ENCODE assay signal across 28 mouse cellular contexts in the genomic region with DNA sequence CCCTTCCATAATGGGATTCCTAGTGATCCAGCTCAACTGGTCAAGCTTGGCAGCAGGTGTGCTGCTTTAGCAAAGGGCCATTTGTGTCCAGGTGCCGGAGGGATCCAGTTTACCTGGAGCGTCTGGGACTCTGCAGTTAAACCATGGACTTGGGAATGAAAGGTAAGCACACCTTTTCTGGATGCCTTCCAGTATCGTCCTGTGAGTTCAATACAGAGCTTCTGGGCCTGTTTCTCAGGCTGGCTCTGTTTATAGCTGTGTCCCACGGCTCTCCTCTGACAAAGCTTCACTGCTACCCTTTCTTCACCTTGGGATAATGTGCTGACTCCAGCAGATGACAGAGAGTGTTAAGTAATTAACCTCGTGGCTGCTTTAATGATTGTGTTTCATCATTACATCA. TPM values are rescaled to one million over a fixed set of nuclear protein-coding genes. Genes with fewer than 3 reads are reported as not detected.
DNase-seq lines count a peak whose midpoint lies in the region; ATAC-seq lines count a peak whose summit lies in the region.
"Had no signal": no experiment of that assay in that cellular context is flagged by ENCODE, and none has a peak within 500 bp of the region (broad histone marks: within the 10 kb centered on the region; RNA-seq: fewer than 3 reads in every experiment).

No protein-coding gene starts in this region.

- H3K4me1 ChIP-seq in kidney, embryonic 16.5 days (ENCODE audit: insufficient read depth, low read length) = no peaks in the 10 kb centered on the region
- no peaks in the 10 kb centered on the region for H3K4me1 ChIP-seq in embryonic facial prominence, embryonic 14.5 days (ENCODE audit: control insufficient read depth, insufficient read depth, low read length)
- H3K4me1 ChIP-seq: heart, embryonic 15.5 days; limb, embryonic 13.5 days; megakaryocyte, embryonic 14.5 days had no signal

- H3K27ac ChIP-seq in kidney, embryonic 16.5 days (ENCODE audit: low read length) = no peak overlapping the region
- H3K27ac ChIP-seq in embryonic facial prominence, embryonic 14.5 days (replicated peaks; ENCODE audit: low read depth, low read length) = no peak overlapping the region
- H3K27ac ChIP-seq: heart, embryonic 15.5 days; limb, embryonic 13.5 days had no signal

- no peaks in the 10 kb centered on the region for H3K9me3 ChIP-seq in kidney, embryonic 16.5 days (ENCODE audit: low read length)
- no peaks in the 10 kb centered on the region for H3K9me3 ChIP-seq in embryonic facial prominence, embryonic 14.5 days (ENCODE audit: control insufficient read depth, low read length)
- H3K9me3 ChIP-seq: heart, embryonic 15.5 days; limb, embryonic 13.5 days had no signal

- H3K4me2 ChIP-seq in kidney, embryonic 16.5 days (replicated peaks; ENCODE audit: low read depth, low read length) = no peak overlapping the region
- no peak overlapping the region for H3K4me2 ChIP-seq in embryonic facial prominence, embryonic 14.5 days (ENCODE audit: low read depth, low read length)
- H3K4me2 ChIP-seq: heart, embryonic 15.5 days; limb, embryonic 13.5 days had no signal

- H3K9ac ChIP-seq in kidney, embryonic 16.5 days (replicated peaks; ENCODE audit: low read length) = no peak overlapping the region
- H3K9ac ChIP-seq in embryonic facial prominence, embryonic 14.5 days (ENCODE audit: low read depth, low read length) = no peak overlapping the region
- H3K9ac ChIP-seq: heart, embryonic 15.5 days; limb, embryonic 13.5 days had no signal

- DNase-seq in kidney, adult 18-20 months = peak; percentile 9
- DNase-seq in embryonic facial prominence, embryonic 14.5 days (ENCODE audit: low spot score) = peak; percentile 27
- peak; percentile 59 for DNase-seq in fat pad, adult 2 months (ENCODE audit: extremely low read depth, low read depth, low spot score)
- DNase-seq in kidney, postnatal 25 days = peak; percentile 17 to 53
- DNase-seq in spleen, adult 12 weeks (ENCODE audit: low spot score) = no peak
- DNase-seq in urinary bladder, postnatal 14 days (ENCODE audit: low spot score) = no peak
- DNase-seq in gastrocnemius, postnatal 4 days (ENCODE audit: low spot score in 2 of 2) = no peak
- DNase-seq: adrenal gland, adult 2 months; cerebellum, adult 11 months; cerebellum, postnatal 10 days; lung, adult 2 months; retina, postnatal 1 day; right cerebral cortex, postnatal 4 days; thymus, postnatal 4 days had no signal

- WGBS in kidney, embryonic 16.5 days = 67% methylated on average over 5 of the region's 5 CpGs
- 79% methylated on average over 5 of the region's 5 CpGs for WGBS in embryonic facial prominence, embryonic 14.5 days

- H3K36me3 ChIP-seq in kidney, embryonic 16.5 days (ENCODE audit: insufficient read depth, low read length) = no peaks in the 10 kb centered on the region
- no peaks in the 10 kb centered on the region for H3K36me3 ChIP-seq in embryonic facial prominence, embryonic 14.5 days (ENCODE audit: control insufficient read depth, insufficient read depth, low read length)
- H3K36me3 ChIP-seq: heart, embryonic 15.5 days; limb, embryonic 13.5 days had no signal

- ATAC-seq in kidney, embryonic 16.5 days (ENCODE audit: low FRiP score, low TSS enrichment) = no peak
- peak; percentile 71; the same call in 1 of the 2 replicates for ATAC-seq in embryonic facial prominence, embryonic 14.5 days (ENCODE audit: low read depth)
- ATAC-seq: hindbrain, embryonic 16.5 days; midbrain, embryonic 16.5 days had no signal

- H3K27me3 ChIP-seq in kidney, embryonic 16.5 days (ENCODE audit: insufficient read depth, low read length) = no peaks in the 10 kb centered on the region
- H3K27me3 ChIP-seq in embryonic facial prominence, embryonic 14.5 days (replicated peaks; ENCODE audit: control insufficient read depth, insufficient read depth, low read length) = no peaks in the 10 kb centered on the region
- H3K27me3 ChIP-seq: heart, embryonic 15.5 days; limb, embryonic 13.5 days; megakaryocyte, embryonic 14.5 days had no signal

- no peak overlapping the region for H3K4me3 ChIP-seq in kidney, embryonic 16.5 days (ENCODE audit: low read length)
- H3K4me3 ChIP-seq in embryonic facial prominence, embryonic 14.5 days (ENCODE audit: low read depth, low read length) = no peak overlapping the region
- H3K4me3 ChIP-seq: heart, embryonic 15.5 days; limb, embryonic 13.5 days; megakaryocyte, embryonic 14.5 days had no signal

RNA-seq across cellular contexts. Expression of a gene that starts 39.6 kb away (rescaled TPM):
- polyA plus RNA-seq in kidney, embryonic 16.5 days (2015; fragmentation: Nextera tagmentation; extraction: Ambion mirVana) = not detected in 2 replicates
- not detected in 2 replicates for polyA plus RNA-seq in embryonic facial prominence, embryonic 14.5 days (2014; fragmentation: Nextera tagmentation; extraction: Ambion mirVana)
- total RNA-seq in gastrocnemius, postnatal 4 days (2021) = not detected
- total RNA-seq: adrenal gland, adult 2 months; gastrocnemius, adult 18-20 months; heart, adult 8-10 months; hematopoietic stem cell, adult 5-6 weeks; layer of hippocampus, adult 18-20 months; layer of hippocampus, postnatal 25 days; left cerebral cortex, postnatal 14 days; neutrophil, adult 5-6 weeks had no signal
- polyA plus RNA-seq: adrenal gland, adult 2 months; forebrain, embryonic 11.5 days; heart, embryonic 15.5 days; hindbrain, embryonic 16.5 days; limb, embryonic 13.5 days; lung, adult 2 months; midbrain, embryonic 16.5 days had no signal

Comparison
In these comparisons a context has a peak if more than half of its experiments do, and no peak if none do; other contexts are left out.
1. DNase-seq: peak in kidney, adult 18-20 months (single experiment), embryonic facial prominence, embryonic 14.5 days (single experiment), fat pad, adult 2 months (single experiment) and kidney, postnatal 25 days (2 of 2); none in spleen, adult 12 weeks (single experiment), urinary bladder, postnatal 14 days (single experiment) and gastrocnemius, postnatal 4 days (0 of 2).